Mouse (Mus musculus) urinary bladder, postnatal 14 days (tissue): ENCODE data around the gene Rpl39.
A peak's percentile ranks its signal among the peaks of the same experiment; 100 is the strongest.

Source experiments
- DNase-seq: peaks from one replicate; pipeline ENCODE4 v3.0.0; 2021; ENCODE audit warnings: low spot score

Gene Rpl39

GRCm38 (mm10) chrX:37067299-37067698 lies 17.9 kb downstream of the Rpl39 start:
- no peak for DNase-seq

DNA sequence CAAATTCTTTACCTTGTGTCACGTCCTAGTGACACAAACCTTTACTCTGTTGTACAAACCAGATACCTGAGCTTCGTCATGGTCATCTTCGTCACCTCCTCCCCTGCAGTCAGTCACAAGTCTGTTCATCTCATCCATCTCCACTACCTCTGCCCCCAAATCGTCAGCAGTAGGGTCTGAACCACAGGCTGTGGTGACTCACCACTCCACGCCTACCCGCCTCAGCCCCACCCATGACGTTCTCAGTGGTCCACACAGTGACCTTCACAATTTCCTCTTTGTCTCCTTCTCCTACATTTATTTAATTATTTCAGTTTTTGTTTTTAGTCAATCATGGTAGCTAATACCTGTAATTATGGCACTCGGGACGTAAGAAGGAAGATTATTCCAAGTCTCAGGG lies 21.3 kb downstream of the Rpl39 start:
- no peak for DNase-seq

GRCm38 (mm10) chrX:37048890-37049823 lies 36.0 kb downstream of the Rpl39 start:
- DNase-seq, result no peak

GRCm38 (mm10) chrX:37048066-37048889 lies 36.9 kb downstream of the Rpl39 start, which contains the start of gene Sowahd:
Gene Sowahd, plus strand, starts transcription at chrX:37048845.
- DNase-seq, result no peak

GRCm38 (mm10) chrX:37042726-37043125 lies 42.5 kb downstream of the Rpl39 start:
- DNase-seq, result peak; percentile 28
